Mouse (Mus musculus) kidney, embryonic 16.5 days (tissue): ENCODE measurements around the gene Scnn1a. TPM values are rescaled to one million over a fixed set of nuclear protein-coding genes. Genes with fewer than 3 reads are reported as not detected.

Source experiments
- ATAC-seq: fragments of 200-750 bp; cut with Nextera tagmentation; 2 replicates; pipeline ENCODE4 v1.8.0; 2017; ENCODE audit warnings: moderate TSS enrichment; ENCODE audit not compliant: low FRiP score, low TSS enrichment
- H3K27ac ChIP-seq: fragments of 300-500 bp; sonication (generic); 2 replicates; pipeline ENCODE4 v1.5.1; 2014; ENCODE audit warnings: low read length
- H3K27me3 ChIP-seq: fragments of 300-500 bp; sonication (generic); 2 replicates; pipeline ENCODE4 v1.6.1; 2014; ENCODE audit warnings: low read length, control low read depth, mixed read lengths; ENCODE audit not compliant: insufficient read depth
- H3K36me3 ChIP-seq: fragments of 300-500 bp; sonication (generic); 2 replicates; pipeline ENCODE4 v1.6.1; 2014; ENCODE audit warnings: low read length, control low read depth, mixed read lengths; ENCODE audit not compliant: insufficient read depth
- H3K4me1 ChIP-seq: fragments of 300-500 bp; sonication (generic); 2 replicates; pipeline ENCODE4 v1.6.1; 2014; ENCODE audit warnings: low read length, control low read depth, mixed read lengths; ENCODE audit not compliant: insufficient read depth
- H3K4me2 ChIP-seq: fragments of 300-500 bp; sonication (generic); replicated peaks from 2 replicates; pipeline ENCODE4 v1.6.1; 2014; ENCODE audit warnings: low read depth, low read length
- H3K4me3 ChIP-seq: fragments of 300-500 bp; sonication (generic); 2 replicates; pipeline ENCODE4 v1.5.1; 2014; ENCODE audit warnings: mild to moderate bottlenecking, low read length
- H3K9ac ChIP-seq: fragments of 300-500 bp; sonication (generic); replicated peaks from 2 replicates; pipeline ENCODE4 v1.6.1; 2014; ENCODE audit warnings: low read length
- H3K9me3 ChIP-seq: fragments of 300-500 bp; sonication (generic); 2 replicates; pipeline ENCODE4 v1.6.1; 2016; ENCODE audit warnings: low read length, control low read depth
- WGBS: fragments of 180-500 bp; shearing (Covaris S2); extraction: QIAGEN DNeasy Blood & Tissue Kit; methylation state at CpG from one replicate; pipeline ENCODE4 v1.1.7; 2014; 5-methylcytosine and 5-hydroxymethylcytosine counted together
- polyA plus RNA-seq: library from polyadenylated mRNA; unstranded; fragments of >200 nt; fragmentation: Nextera tagmentation; extraction: Ambion mirVana; gene quantifications from 2 replicates; pipeline ENCODE4 v1.2.1, GENCODE M21; 2015

Scnn1a gene
- polyA plus RNA-seq, 1 experiment from 2014 or later, result 7.7 TPM

DNA sequence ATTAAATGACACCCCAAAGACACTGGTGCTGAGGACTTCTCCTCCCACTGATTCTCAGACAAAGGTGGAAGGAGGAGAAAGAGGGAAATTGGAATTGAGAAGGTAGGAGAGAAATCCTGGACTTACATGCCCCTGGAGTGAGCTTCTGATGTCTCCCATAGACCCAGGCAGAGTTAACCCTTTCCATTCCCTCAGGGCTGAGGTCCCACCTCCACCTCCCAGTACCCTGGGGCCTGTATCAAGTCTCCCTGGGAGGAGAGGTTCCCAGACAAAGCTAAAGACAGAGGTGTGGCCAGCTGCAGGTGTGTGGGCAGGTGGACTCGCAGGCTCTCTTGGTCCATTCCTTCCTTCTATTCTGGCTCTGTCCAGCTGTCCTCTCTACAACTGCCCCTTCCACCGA lies 61.6 kb downstream of the Scnn1a start:
- Histone ChIP-seq H3K27me3 (peaks cover 35% of the 10 kb centered on the region), H3K27ac (no peak overlapping the region), H3K4me1 (peaks cover 40% of the 10 kb centered on the region), H3K36me3 (no peaks in the 10 kb centered on the region), H3K9me3 (no peaks in the 10 kb centered on the region), H3K4me3 (no peak overlapping the region), H3K9ac (no peak overlapping the region), H3K4me2 (no peak overlapping the region)
- 38% methylated on average over 2 of the region's 2 CpGs for WGBS
- no peak for ATAC-seq

DNA sequence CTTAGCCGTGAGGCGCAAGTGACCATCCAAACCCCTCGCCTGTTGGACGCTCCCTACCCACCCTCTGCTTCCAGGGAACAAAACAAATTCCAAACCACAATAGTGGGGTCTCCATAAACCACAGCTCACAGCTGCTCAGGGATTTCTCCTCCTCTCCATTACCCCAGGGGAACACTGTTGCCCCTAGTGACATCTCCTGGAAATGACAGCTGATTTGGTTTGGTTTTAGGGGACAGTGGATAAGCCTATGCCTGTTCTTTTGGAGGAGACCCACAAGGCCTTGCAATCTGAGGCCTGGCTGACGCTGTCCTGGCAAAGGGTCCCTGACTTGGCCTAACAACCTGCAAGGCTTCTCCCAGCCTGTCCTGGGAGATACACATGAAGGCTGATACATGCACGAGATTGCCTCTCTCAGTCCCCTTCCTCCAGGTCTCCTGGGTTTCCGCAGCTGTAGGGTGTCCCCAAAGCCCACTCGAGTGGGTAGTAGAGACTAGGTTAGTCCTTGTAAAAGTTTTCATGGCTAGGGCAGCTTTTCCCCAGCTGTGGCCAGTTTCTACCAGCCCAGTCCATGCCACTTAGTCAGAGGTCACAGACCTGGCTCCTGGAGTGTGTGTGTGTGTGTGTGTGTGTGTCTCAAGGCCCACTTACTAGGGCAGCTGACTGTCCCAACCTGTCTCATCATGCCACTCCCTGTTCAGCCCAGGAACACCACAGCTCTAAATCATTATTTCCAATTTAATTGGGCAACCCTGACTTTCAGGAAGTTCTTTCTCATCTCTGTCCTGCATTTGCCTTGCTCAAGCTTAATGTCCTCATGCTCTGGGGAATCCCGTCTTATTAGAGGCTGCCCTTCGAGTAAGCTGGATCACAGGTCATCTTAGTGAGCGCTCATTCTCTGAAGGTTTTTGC lies 64.9 kb downstream of the Scnn1a start:
- peaks cover 8% of the 10 kb centered on the region for H3K4me1 ChIP-seq
- no peak overlapping the region for H3K9ac ChIP-seq
- H3K9me3 ChIP-seq, result no peaks in the 10 kb centered on the region
- H3K4me3 ChIP-seq, result no peak overlapping the region
- peaks cover 17% of the 10 kb centered on the region for H3K27me3 ChIP-seq
- no peak overlapping the region for H3K4me2 ChIP-seq
- H3K27ac ChIP-seq, result no peak overlapping the region
- no peak for ATAC-seq
- 67% methylated on average over 11 of the region's 11 CpGs for WGBS
- no peaks in the 10 kb centered on the region for H3K36me3 ChIP-seq

DNA sequence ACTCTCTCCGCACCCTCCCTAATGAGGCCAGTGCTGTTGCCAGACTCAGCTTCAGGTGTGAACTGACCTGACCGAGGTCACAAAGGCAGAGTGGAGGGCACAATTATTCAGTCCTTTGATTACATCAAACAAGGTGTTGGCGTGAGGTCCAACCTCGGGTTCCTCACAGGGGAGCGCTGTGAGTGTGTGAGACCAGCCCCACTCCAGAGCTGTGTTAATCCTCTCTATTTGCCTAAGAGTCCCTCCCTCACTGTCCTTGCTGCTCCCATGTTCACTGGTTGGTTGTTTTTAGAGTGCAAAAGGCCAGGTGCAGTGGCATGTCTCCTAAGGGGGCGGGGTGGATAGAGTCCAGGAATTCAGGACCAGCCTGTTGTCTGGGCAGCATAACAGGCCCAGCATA lies 65.6 kb downstream of the Scnn1a start:
- no peak for ATAC-seq

DNA sequence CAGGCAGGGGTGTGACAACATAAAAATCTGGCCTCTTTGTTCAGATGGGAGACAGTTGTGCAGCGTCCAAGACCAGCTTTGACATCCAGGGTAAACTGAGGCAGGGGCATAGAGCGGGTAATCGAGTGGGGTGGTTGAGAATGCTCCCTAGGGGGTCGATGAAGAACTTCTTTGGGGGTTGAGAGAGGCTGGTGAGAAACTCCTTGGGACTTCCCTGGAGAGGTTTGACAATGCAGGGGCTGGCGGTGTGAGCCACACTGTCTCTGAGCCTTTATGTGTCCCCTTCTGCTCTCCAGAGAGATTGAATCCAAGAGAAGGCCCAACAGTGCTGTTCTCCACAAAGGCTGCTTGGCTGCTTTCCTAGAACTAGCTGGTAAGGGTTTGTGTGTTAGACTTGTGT lies 69.4 kb downstream of the Scnn1a start:
- Histone ChIP-seq H3K27ac (no peak overlapping the region), H3K9me3 (no peaks in the 10 kb centered on the region), H3K4me2 (no peak overlapping the region), H3K36me3 (no peaks in the 10 kb centered on the region), H3K27me3 (no peaks in the 10 kb centered on the region), H3K9ac (no peak overlapping the region), H3K4me3 (no peak overlapping the region), H3K4me1 (no peaks in the 10 kb centered on the region)
- no peak for ATAC-seq
- WGBS, result 89% methylated on average over 5 of the region's 5 CpGs

More for the DNA sequence above, 65.6 kb downstream of the Scnn1a start:
- Histone ChIP-seq H3K27me3 (peaks cover 10% of the 10 kb centered on the region), H3K36me3 (no peaks in the 10 kb centered on the region), H3K27ac (no peak overlapping the region), H3K4me2 (no peak overlapping the region), H3K4me1 (peaks cover under 1% of the 10 kb centered on the region; the same call in 1 of the 2 replicates), H3K9me3 (no peaks in the 10 kb centered on the region), H3K9ac (no peak overlapping the region), H3K4me3 (no peak overlapping the region)
- 55% methylated on average over 6 of the region's 6 CpGs for WGBS

Other genes with a start within 250 kb of the Scnn1a start
- gene Chd4, start 224.7 kb upstream of the Scnn1a start, polyA plus RNA-seq, result 72.0 and 80.4 TPM in 2 replicates
- 68.6 and 69.3 TPM in 2 replicates for gene Nop2, start 188.8 kb upstream of the Scnn1a start, polyA plus RNA-seq
- 7.9 and 8.7 TPM in 2 replicates for gene Iffo1, start 175.4 kb upstream of the Scnn1a start, polyA plus RNA-seq
- 2,036 and 2,102 TPM in 2 replicates for gene Gapdh, start 154.2 kb upstream of the Scnn1a start, polyA plus RNA-seq
- gene Ncapd2, start 129.0 kb upstream of the Scnn1a start, polyA plus RNA-seq, result 151 and 163 TPM in 2 replicates
- 213 and 228 TPM in 2 replicates for gene Mrpl51, start 128.9 kb upstream of the Scnn1a start, polyA plus RNA-seq
- gene Vamp1, start 105.1 kb upstream of the Scnn1a start, polyA plus RNA-seq, result 7.5 and 7.7 TPM in 2 replicates
- gene Tapbpl, start 88.8 kb upstream of the Scnn1a start, polyA plus RNA-seq, result 7.4 and 8.2 TPM in 2 replicates
- gene Cd27, start 83.6 kb upstream of the Scnn1a start, polyA plus RNA-seq, result 2.1 and 2.5 TPM in 2 replicates
- 0.19 and 0.65 TPM in 2 replicates for gene Tuba3a, start 34.6 kb upstream of the Scnn1a start, polyA plus RNA-seq
- gene Ltbr, start 6.8 kb upstream of the Scnn1a start, polyA plus RNA-seq, result 71.6 and 73.7 TPM in 2 replicates
- gene Tnfrsf1a, start 28.7 kb downstream of the Scnn1a start, polyA plus RNA-seq, result 91.0 and 93.2 TPM in 2 replicates
- 4.9 and 6.0 TPM in 2 replicates for gene Plekhg6, start 60.1 kb downstream of the Scnn1a start, polyA plus RNA-seq
- gene Cd9, start 174.1 kb downstream of the Scnn1a start, polyA plus RNA-seq, result 158 and 178 TPM in 2 replicates
- gene Vwf, start 226.1 kb downstream of the Scnn1a start, polyA plus RNA-seq, result 3.9 and 5.4 TPM in 2 replicates